Mouse (Mus musculus) embryonic facial prominence, embryonic 15.5 days (tissue): ENCODE data around the gene Hypk. TPM values are rescaled to one million over a fixed set of nuclear protein-coding genes. Genes with fewer than 3 reads are reported as not detected.

Experiments
- ATAC-seq: fragments of 200-750 bp; cut with Nextera tagmentation; 2 replicates; pipeline ENCODE4 v1.8.0; 2017; ENCODE audit warnings: low read depth, moderate TSS enrichment; ENCODE audit not compliant: insufficient number of reproducible peaks, low FRiP score, low TSS enrichment
- H3K27ac ChIP-seq: fragments of 300-500 bp; sonication (generic); replicated peaks from 2 replicates; pipeline ENCODE4 v1.5.1; 2015; ENCODE audit warnings: mild to moderate bottlenecking, inconsistent platforms
- H3K27me3 ChIP-seq: fragments of 300-500 bp; sonication (generic); 2 replicates; pipeline ENCODE4 v1.6.1; 2015; ENCODE audit warnings: inconsistent platforms
- H3K36me3 ChIP-seq: fragments of 300-500 bp; sonication (generic); 2 replicates; pipeline ENCODE4 v1.6.1; 2015; ENCODE audit warnings: mild to moderate bottlenecking, inconsistent platforms
- H3K4me1 ChIP-seq: fragments of 300-500 bp; sonication (generic); 2 replicates; pipeline ENCODE4 v1.6.1; 2015; ENCODE audit warnings: inconsistent platforms
- H3K4me2 ChIP-seq: fragments of 300-500 bp; sonication (generic); replicated peaks from 2 replicates; pipeline ENCODE4 v1.6.1; 2015; ENCODE audit warnings: mild to moderate bottlenecking, inconsistent platforms
- H3K4me3 ChIP-seq: fragments of 300-500 bp; sonication (generic); replicated peaks from 2 replicates; pipeline ENCODE4 v1.5.1; 2015; ENCODE audit warnings: mild to moderate bottlenecking, inconsistent platforms
- H3K9ac ChIP-seq: fragments of 300-500 bp; sonication (generic); 2 replicates; pipeline ENCODE4 v1.6.1; 2015; ENCODE audit warnings: inconsistent platforms
- H3K9me3 ChIP-seq: fragments of 300-500 bp; sonication (generic); replicated peaks from 2 replicates; pipeline ENCODE4 v1.6.1; 2016; ENCODE audit warnings: inconsistent platforms
- WGBS: fragments of 180-500 bp; shearing (Covaris S2); methylation state at CpG from one replicate; pipeline ENCODE4 v1.1.7; 2015; 5-methylcytosine and 5-hydroxymethylcytosine counted together
- polyA plus RNA-seq: library from polyadenylated mRNA; unstranded; fragments of >200 nt; fragmentation: Nextera tagmentation; extraction: Ambion mirVana; gene quantifications from 2 replicates; pipeline ENCODE4 v1.2.1, GENCODE M21; 2015

Gene Hypk
- 101 and 108 TPM in 2 replicates for polyA plus RNA-seq

- WGBS, result 64% methylated on average over 4 of the region's 4 CpGs
- no peak for ATAC-seq
Measured at GRCm38 (mm10) chr2:121452990-121453389, at the start of gene Hypk. Gene Hypk, plus strand, starts transcription at chr2:121453290.

GRCm38 (mm10) chr2:121403296-121403695 lies 49.8 kb upstream of the Hypk start:
- H3K27ac ChIP-seq, result no peak overlapping the region
- H3K36me3 ChIP-seq, result no peaks in the 10 kb centered on the region
- H3K27me3 ChIP-seq, result no peaks in the 10 kb centered on the region
- H3K4me2 ChIP-seq, result no peak overlapping the region
- no peak for ATAC-seq
- no peak overlapping the region for H3K9ac ChIP-seq
- H3K4me3 ChIP-seq, result no peak overlapping the region
- no peaks in the 10 kb centered on the region for H3K4me1 ChIP-seq
- no peaks in the 10 kb centered on the region for H3K9me3 ChIP-seq

More at GRCm38 (mm10) chr2:121452990-121453389, at the start of gene Hypk:
- H3K27me3 ChIP-seq, result no peaks in the 10 kb centered on the region
- H3K36me3 ChIP-seq, result peaks cover 29% of the 10 kb centered on the region
- no peak within 1 kb of the TSS for H3K9ac ChIP-seq
- no peak within 1 kb of the TSS for H3K27ac ChIP-seq
- no peaks in the 10 kb centered on the region for H3K9me3 ChIP-seq
- no peak within 1 kb of the TSS for H3K4me3 ChIP-seq
- H3K4me1 ChIP-seq, result peaks cover 39% of the 10 kb centered on the region
- no peak within 1 kb of the TSS for H3K4me2 ChIP-seq

- Histone ChIP-seq H3K4me1 (peaks cover 6% of the 10 kb centered on the region; the same call in 1 of the 2 replicates), H3K4me2 (no peak overlapping the region)
- WGBS, result 32% methylated on average over 4 of the region's 4 CpGs
Measured at GRCm38 (mm10) chr2:121408160-121408559, 44.9 kb upstream of the Hypk start.

GRCm38 (mm10) chr2:121412843-121413386 lies 40.2 kb upstream of the Hypk start:
- ATAC-seq, result no peak
- H3K36me3 ChIP-seq, result peaks cover 10% of the 10 kb centered on the region; the same call in 1 of the 2 replicates
- H3K4me1 ChIP-seq, result peaks cover 31% of the 10 kb centered on the region
- peak overlapping the region; percentile 82 for H3K4me3 ChIP-seq
- 4% methylated on average over 4 of the region's 4 CpGs for WGBS
- H3K27ac ChIP-seq, result peak overlapping the region; percentile 95
- H3K27me3 ChIP-seq, result no peaks in the 10 kb centered on the region
- no peaks in the 10 kb centered on the region for H3K9me3 ChIP-seq
- peak overlapping the region; percentile 66 for H3K4me2 ChIP-seq
- peak overlapping the region; percentile 87 for H3K9ac ChIP-seq

More at GRCm38 (mm10) chr2:121408160-121408559, 44.9 kb upstream of the Hypk start:
- H3K27me3 ChIP-seq, result no peaks in the 10 kb centered on the region
- H3K4me3 ChIP-seq, result no peak overlapping the region
- H3K36me3 ChIP-seq, result no peaks in the 10 kb centered on the region
- no peak overlapping the region for H3K27ac ChIP-seq
- ATAC-seq, result no peak
- no peaks in the 10 kb centered on the region for H3K9me3 ChIP-seq
- H3K9ac ChIP-seq, result no peak overlapping the region

- peak within 1 kb of the TSS; percentile 87 for H3K9ac ChIP-seq
Measured at GRCm38 (mm10) chr2:121413387-121414042, 39.6 kb upstream of the Hypk start, which contains the start of the genes Pdia3 and Catsper2. Gene Pdia3, plus strand, starts transcription at chr2:121413775. Gene Catsper2, minus strand, starts transcription at chr2:121413792.

GRCm38 (mm10) chr2:121414139-121414685 lies 38.9 kb upstream of the Hypk start:
- H3K27me3 ChIP-seq, result no peaks in the 10 kb centered on the region

More at GRCm38 (mm10) chr2:121413387-121414042, 39.6 kb upstream of the Hypk start, which contains the start of the genes Pdia3 and Catsper2:
- ATAC-seq, result peak; percentile 100
- under 1% methylated on average over 68 of the region's 68 CpGs for WGBS
- peaks cover 31% of the 10 kb centered on the region for H3K4me1 ChIP-seq
- H3K4me3 ChIP-seq, result peak within 1 kb of the TSS; percentile 82
- peak within 1 kb of the TSS; percentile 95 for H3K27ac ChIP-seq
- peak within 1 kb of the TSS; percentile 66 for H3K4me2 ChIP-seq
- H3K9me3 ChIP-seq, result no peaks in the 10 kb centered on the region
- peaks cover 13% of the 10 kb centered on the region; the same call in 1 of the 2 replicates for H3K36me3 ChIP-seq
- H3K27me3 ChIP-seq, result no peaks in the 10 kb centered on the region

GRCm38 (mm10) chr2:121415103-121415502 lies 38.0 kb upstream of the Hypk start:
- Histone ChIP-seq H3K9me3 (no peaks in the 10 kb centered on the region), H3K4me1 (peaks cover 31% of the 10 kb centered on the region), H3K9ac (peak overlapping the region; percentile 87; the same call in 1 of the 2 replicates), H3K27me3 (no peaks in the 10 kb centered on the region), H3K27ac (no peak overlapping the region), H3K4me2 (peak overlapping the region; percentile 66), H3K4me3 (peak overlapping the region; percentile 82), H3K36me3 (peaks cover 24% of the 10 kb centered on the region)
- WGBS, result 48% methylated on average over 3 of the region's 3 CpGs
- no peak for ATAC-seq

More at GRCm38 (mm10) chr2:121414139-121414685, 38.9 kb upstream of the Hypk start:
- no peaks in the 10 kb centered on the region for H3K9me3 ChIP-seq
- peak overlapping the region; percentile 95 for H3K27ac ChIP-seq
- H3K36me3 ChIP-seq, result peaks cover 19% of the 10 kb centered on the region
- H3K4me2 ChIP-seq, result peak overlapping the region; percentile 66
- H3K4me1 ChIP-seq, result peaks cover 31% of the 10 kb centered on the region
- WGBS, result under 1% methylated on average over 32 of the region's 32 CpGs
- peak overlapping the region; percentile 87 for H3K9ac ChIP-seq
- H3K4me3 ChIP-seq, result peak overlapping the region; percentile 82
- ATAC-seq, result peak; percentile 51; the same call in 1 of the 2 replicates

- peaks cover 31% of the 10 kb centered on the region for H3K4me1 ChIP-seq
- H3K27me3 ChIP-seq, result no peaks in the 10 kb centered on the region
- peak overlapping the region; percentile 82 for H3K4me3 ChIP-seq
- no peaks in the 10 kb centered on the region for H3K9me3 ChIP-seq
- H3K9ac ChIP-seq, result peak overlapping the region; percentile 87; the same call in 1 of the 2 replicates
- H3K36me3 ChIP-seq, result peaks cover 26% of the 10 kb centered on the region
- H3K27ac ChIP-seq, result no peak overlapping the region
- H3K4me2 ChIP-seq, result peak overlapping the region; percentile 66
- WGBS, result 63% methylated on average over 3 of the region's 3 CpGs
- ATAC-seq, result no peak
Measured at GRCm38 (mm10) chr2:121415591-121415990, 37.5 kb upstream of the Hypk start.

GRCm38 (mm10) chr2:121416356-121416755 lies 36.7 kb upstream of the Hypk start:
- 89% methylated on average over 6 of the region's 6 CpGs for WGBS
- Histone ChIP-seq H3K27ac (no peak overlapping the region), H3K9me3 (no peaks in the 10 kb centered on the region), H3K36me3 (peaks cover 32% of the 10 kb centered on the region), H3K4me1 (peaks cover 31% of the 10 kb centered on the region), H3K4me2 (no peak overlapping the region), H3K4me3 (no peak overlapping the region), H3K27me3 (no peaks in the 10 kb centered on the region), H3K9ac (no peak overlapping the region)
- no peak for ATAC-seq

GRCm38 (mm10) chr2:121418476-121418875 lies 34.6 kb upstream of the Hypk start:
- Histone ChIP-seq H3K9ac (no peak overlapping the region), H3K4me2 (no peak overlapping the region), H3K36me3 (peaks cover 51% of the 10 kb centered on the region), H3K4me1 (peaks cover 25% of the 10 kb centered on the region), H3K27me3 (no peaks in the 10 kb centered on the region), H3K27ac (no peak overlapping the region), H3K4me3 (no peak overlapping the region), H3K9me3 (no peaks in the 10 kb centered on the region)
- WGBS, result 84% methylated on average over 3 of the region's 3 CpGs
- ATAC-seq, result no peak

- no peaks in the 10 kb centered on the region for H3K4me1 ChIP-seq
- no peak for ATAC-seq
- H3K27me3 ChIP-seq, result no peaks in the 10 kb centered on the region
- no peak overlapping the region for H3K4me2 ChIP-seq
- no peak overlapping the region for H3K27ac ChIP-seq
- 90% methylated on average over 2 of the region's 2 CpGs for WGBS
- H3K9ac ChIP-seq, result no peak overlapping the region
- H3K9me3 ChIP-seq, result no peaks in the 10 kb centered on the region
- peaks cover 74% of the 10 kb centered on the region for H3K36me3 ChIP-seq
- no peak overlapping the region for H3K4me3 ChIP-seq
Measured at GRCm38 (mm10) chr2:121423166-121423565, 29.9 kb upstream of the Hypk start.
